Mouse (Mus musculus): ENCODE data around the gene Epha2.
A peak's percentile ranks its signal among the peaks of the same experiment; 100 is the strongest.

Epha2 gene

DNA sequence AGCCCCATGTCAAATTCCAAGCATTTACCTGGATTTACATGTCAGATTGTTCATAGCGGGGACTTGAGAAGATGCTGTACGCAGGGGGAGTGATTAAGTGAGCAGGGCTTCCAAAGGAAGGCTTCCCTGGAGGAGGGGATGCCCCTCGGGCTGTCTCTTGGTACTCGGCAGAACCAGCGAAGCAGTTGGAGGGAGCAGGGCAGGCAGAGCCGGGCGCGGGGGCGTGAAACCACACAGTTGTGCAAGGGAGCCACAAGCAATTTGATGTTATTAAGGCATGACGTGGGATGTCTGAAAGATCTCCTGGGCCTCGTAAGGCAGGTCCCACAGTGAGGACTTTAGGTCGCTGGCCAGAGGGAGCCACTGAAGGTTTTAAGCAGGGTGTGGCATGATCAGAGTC, 28.9 kb downstream of the Epha2 start:
- DNase-seq (ENCODE audit: low spot score), result no peak

DNA sequence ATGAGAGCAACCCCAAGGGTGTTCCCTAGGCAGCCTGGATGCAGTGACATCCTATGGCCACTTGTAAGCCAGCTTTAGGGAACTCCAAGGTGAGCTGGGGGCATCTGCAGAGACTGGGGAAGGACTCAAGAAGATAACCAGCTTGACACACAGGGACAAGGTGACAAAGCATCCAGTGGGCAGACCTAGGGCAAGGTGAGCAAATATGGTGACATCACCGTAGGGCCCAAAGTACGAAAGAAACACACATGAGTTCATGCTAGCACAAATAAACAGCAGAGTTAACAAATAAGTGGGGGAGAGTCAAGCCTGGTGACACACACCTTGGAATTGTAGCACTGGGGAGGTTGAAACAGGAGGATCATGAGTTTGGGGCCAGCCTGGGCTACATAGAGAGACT, 30.4 kb downstream of the Epha2 start:
- DNase-seq (ENCODE audit: low spot score), result no peak

GRCm38 (mm10) chr4:141332258-141332657, 31.2 kb downstream of the Epha2 start:
- DNase-seq (ENCODE audit: low spot score), result no peak

- DNase-seq (ENCODE audit: low spot score), result no peak
Observed at GRCm38 (mm10) chr4:141334695-141335094, 33.7 kb downstream of the Epha2 start.

DNA sequence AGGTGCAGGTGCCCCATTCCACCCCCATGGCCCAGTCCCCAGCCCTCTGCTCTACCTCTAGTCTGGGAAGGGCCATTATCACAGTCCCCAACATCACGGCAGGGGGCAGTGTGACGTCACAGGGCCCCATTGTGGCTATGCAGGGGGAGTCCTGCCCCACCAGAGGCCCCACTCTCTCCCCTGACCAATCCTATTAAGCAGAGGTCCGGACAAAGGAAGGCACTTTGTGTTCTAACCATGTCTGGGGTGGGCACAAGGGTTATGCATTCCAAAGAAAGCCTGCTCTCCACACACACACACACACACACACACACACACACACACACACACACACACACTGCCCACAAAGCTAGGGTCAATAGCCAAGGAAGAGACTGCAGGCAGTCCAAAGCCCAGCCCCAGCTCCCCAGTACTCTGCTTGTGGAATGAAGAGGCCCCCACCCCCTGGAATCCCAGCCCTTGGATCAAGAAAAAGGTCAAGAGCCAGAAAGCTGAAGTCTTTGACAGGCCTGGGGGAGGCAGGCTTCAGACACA, 34.3 kb downstream of the Epha2 start:
- no peak for DNase-seq (ENCODE audit: low spot score)

DNA sequence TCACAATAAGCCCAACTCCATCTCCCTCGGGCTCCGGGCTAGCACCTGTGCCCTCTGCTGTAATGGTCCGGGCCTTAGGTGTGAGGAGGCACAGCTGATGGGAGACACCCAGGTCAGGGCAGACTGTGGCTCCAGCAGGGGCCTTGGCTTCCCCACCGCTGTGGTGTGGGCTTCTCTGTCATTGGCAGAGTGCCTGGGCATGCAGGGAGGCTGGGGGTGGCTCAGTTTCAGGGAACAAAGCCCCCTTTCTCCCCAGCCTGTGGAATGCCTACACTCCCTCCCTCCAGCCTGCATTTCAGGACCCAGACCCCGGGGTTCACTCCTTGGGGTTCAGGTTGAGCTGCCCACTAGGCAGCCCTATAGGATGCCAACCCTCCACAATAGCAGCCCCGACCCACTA, 35.2 kb downstream of the Epha2 start:
- no peak for DNase-seq (ENCODE audit: low spot score)

GRCm38 (mm10) chr4:141337986-141338385, 36.9 kb downstream of the Epha2 start:
- DNase-seq (ENCODE audit: low spot score), result no peak

DNA sequence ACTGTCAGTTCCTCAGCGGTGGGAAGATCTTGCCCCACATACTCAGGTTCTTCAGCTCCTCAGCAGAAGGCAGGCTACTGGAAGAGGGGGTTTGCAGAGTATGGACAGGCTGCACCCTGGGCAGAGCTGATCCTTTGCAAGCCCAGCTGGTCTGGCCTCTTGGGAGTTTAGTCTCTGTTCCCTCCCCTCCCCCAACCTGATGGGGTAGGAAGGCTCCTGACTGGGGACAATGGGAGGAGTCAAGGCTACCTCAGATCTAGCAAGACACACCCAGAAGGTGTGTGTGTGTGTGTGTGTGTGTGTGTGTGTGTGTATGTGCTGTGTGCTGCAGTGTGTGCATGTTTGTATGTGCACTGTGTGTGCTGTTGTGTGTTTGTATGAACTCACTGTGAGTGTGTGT, 37.8 kb downstream of the Epha2 start:
- no peak for DNase-seq (ENCODE audit: low spot score)

GRCm38 (mm10) chr4:141341477-141341876, 40.4 kb downstream of the Epha2 start:
- DNase-seq (ENCODE audit: low spot score), result no peak

DNA sequence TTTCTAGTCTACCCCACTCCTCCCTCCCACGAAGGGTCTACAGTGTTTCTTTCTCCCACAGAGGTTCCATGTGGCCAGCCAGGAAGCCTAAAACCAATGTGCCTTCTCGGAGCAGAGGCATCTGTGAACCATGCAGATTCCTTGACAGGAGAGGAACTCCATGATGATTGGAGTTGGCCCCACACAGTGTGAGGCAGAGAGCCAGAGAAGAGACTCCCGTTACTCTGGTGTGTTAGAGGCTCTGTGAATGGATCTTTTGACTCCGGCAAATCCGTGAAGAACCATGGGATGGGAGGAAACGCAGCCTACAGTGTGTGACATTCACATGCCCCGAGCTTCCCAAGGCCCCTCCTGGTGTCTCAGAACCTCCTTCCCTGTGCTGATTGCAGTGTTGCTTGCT, 42.5 kb downstream of the Epha2 start:
- DNase-seq (ENCODE audit: low spot score), result no peak

- no peak for DNase-seq (ENCODE audit: low spot score)
Observed at GRCm38 (mm10) chr4:141345219-141345618, 44.2 kb downstream of the Epha2 start.

GRCm38 (mm10) chr4:141347365-141347797, 46.3 kb downstream of the Epha2 start:
- DNase-seq (ENCODE audit: low spot score), result no peak

- no peak for DNase-seq (ENCODE audit: low spot score)
Observed at GRCm38 (mm10) chr4:141348616-141349015, 47.6 kb downstream of the Epha2 start.

- DNase-seq (ENCODE audit: low spot score), result no peak
Observed at GRCm38 (mm10) chr4:141350015-141350414, 49.0 kb downstream of the Epha2 start.

- DNase-seq (ENCODE audit: low spot score), result no peak
Observed at GRCm38 (mm10) chr4:141351972-141352371, 50.9 kb downstream of the Epha2 start.

DNA sequence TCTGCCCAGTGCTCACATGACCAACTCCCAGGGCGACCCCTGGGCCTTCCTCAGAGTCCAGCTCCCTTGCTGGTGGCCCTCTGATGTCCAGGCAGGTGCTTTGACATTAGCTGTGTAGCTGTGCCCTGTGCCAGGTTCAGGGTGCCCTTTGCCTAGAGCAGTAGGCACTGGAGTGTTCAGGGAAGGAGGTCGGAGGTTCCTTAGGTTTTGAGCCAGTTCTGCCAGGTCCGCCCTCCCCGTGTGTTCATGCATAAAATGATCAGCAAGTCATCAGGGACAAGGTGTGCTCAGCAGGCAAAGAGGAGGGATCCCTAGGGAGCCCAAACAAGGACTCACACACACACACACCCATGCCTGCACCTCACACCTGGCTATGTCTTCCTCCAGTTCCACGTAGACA, 51.9 kb downstream of the Epha2 start:
- no peak for DNase-seq (ENCODE audit: low spot score)

- peak; percentile 23 for DNase-seq (ENCODE audit: low spot score)
Observed at GRCm38 (mm10) chr4:141353868-141354267, 52.8 kb downstream of the Epha2 start.

DNA sequence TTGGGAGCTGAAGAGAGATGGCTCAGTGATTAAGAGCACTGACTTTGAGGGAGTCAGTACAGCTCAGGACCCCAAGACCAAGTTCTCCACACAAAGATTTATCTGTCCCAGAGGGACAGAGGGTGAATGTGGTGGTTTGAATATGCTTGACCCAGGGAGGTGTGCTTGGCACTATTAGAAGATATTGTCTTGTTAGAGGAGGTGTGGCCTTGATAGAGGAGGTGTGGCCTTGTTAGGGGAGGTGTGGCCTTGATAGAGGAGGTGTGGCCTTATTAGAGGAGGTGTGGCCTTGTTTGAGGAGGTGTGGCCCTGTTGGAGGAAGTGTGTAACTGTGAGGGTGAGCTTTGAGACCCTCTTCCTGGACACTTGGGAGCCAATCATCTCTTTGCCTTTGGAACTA, 56.8 kb downstream of the Epha2 start:
- no peak for DNase-seq (ENCODE audit: low spot score)

DNA sequence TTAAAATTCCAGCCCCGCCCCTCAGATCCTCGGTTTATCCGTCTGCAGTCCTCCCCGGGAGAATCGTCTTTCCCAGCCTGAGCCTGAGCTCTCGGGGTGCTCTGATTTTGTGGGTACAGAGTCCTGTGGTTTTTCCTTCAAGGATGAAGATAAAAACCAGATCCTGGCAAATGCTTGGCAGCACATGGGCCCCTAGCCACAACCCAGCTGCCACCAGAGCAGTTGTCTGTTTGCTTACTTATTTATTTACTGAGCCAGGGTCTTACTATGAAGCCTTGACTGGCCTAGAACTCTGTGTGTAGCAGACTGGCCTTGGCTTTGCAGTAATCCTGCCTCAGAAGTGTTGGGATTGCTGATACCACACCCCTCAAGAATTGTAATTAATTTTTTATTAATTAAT, 58.2 kb downstream of the Epha2 start:
- no peak for DNase-seq (ENCODE audit: low spot score)

GRCm38 (mm10) chr4:141360846-141361245, 59.8 kb downstream of the Epha2 start:
- no peak for DNase-seq (ENCODE audit: low spot score)

DNA sequence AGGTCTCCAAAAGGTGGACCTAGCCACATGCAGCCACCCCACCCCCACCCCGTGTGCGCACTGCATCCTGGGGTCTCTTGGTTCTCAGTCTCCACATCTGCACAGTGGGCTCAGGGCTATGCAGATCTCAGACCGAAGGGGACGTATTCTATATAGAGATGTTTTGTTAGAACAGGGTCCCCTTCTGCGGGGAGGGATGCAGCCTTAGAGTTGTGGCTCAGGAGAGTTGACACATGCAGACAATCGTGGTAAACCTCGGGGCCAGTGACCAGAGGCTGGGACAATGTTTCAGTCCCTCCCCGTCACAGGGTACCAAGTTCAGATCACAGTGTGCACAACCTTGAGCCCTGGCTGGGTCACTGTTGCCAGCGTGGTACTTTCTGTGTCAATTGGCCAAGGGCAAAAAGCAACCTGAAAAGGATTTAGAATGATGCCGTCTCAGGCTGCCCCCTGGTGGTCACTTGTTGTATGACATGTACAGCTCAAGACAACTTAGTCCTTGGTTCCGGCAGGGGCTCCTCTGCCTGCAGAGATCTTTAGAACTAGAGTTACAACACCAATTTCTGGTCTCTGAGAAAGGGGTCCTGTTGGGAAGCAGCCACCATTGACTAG, 62.0 kb downstream of the Epha2 start:
- peak; percentile 86 for DNase-seq (ENCODE audit: low spot score)

DNA sequence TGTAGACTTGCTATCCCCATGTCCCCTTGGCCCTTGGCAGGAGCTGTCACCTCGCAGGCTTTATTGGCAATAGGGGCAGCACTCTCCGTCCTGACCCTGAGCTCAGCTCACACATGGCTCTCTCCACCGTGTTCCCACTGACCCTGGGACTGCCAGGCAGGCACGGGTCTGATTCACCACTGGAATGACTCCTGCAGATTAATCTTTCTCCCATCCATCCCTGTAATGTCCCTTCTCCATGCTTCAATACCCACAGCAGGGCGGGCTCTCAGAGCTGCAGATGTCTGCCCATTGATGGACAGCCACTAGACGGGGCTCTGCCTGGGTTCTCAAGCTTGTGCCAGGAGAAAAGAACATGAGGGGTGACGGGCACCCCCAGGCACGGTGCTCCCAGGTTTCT, 64.1 kb downstream of the Epha2 start:
- no peak for DNase-seq (ENCODE audit: low spot score)

GRCm38 (mm10) chr4:141365876-141366275, 64.8 kb downstream of the Epha2 start:
- no peak for DNase-seq (ENCODE audit: low spot score)
